Mouse (Mus musculus): ENCODE results near the gene Cebpb. TPM values are rescaled to one million over a fixed set of nuclear protein-coding genes. Genes with fewer than 3 reads are reported as not detected.

Cebpb gene
- total RNA-seq, 4 experiments from 2014 or later: 12.1 to 20.6 (median 15.1) TPM

DNA sequence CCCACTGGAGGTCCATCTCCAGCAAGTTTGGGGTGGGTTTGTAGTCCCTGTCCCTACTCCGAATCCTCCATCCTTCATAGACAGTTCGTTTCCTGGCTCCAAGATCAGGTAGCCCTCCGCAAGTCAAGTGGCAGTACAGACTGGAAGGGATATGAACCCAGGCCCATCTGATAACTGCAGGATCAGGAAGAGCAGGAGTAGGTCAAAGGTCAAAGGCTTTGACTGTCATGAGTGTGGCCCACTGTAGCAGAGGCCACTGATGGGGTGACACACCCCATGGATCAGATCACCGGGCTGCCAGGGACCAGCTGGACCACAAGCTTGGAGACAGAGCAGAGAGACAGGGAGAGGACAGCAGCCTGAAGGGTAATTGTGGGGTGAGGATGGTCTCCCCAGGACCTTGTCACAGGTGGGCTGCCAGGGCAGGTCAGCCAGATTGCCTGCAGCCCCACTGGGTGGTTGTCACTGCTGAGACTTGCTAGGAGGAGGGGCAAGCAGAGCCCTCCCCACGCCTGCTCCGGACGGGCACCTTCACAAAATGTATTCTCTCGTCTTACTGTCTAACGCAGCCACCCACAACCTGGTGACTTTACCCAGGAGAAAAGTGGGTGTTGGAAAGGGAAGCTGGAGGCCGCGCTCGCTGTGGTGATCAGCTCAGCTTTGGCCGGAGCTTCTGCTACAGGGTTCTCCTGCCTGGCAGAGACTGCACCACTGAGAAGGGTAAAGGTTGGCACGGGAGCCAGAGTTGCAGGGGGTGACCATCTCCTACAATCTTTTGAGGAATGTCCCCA is 3.4 kb downstream of the Cebpb start:
- no peak for DNase-seq (ENCODE audit: low spot score in 2 of 2)

DNA sequence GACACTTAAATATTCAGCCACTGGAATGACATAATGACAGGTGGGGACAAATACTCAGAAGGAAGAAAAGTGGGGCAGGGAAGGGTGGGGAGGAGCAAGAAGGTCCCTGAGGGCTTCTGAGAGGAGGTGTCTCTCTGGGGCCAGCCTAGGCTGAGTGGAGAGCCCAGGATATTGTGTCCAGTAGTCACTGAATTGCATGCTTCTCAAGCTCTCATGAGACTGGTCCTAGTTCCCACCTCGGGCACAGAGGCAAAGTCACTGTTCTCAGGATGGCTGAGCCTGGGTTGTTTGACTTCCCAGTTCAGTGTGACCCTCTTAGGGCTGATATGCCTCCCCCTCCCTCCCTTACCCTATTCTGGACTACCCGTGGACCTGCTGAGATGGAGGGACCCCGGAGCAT is 4.1 kb downstream of the Cebpb start:
- DNase-seq (ENCODE audit: low spot score in 2 of 2): no peak

DNA sequence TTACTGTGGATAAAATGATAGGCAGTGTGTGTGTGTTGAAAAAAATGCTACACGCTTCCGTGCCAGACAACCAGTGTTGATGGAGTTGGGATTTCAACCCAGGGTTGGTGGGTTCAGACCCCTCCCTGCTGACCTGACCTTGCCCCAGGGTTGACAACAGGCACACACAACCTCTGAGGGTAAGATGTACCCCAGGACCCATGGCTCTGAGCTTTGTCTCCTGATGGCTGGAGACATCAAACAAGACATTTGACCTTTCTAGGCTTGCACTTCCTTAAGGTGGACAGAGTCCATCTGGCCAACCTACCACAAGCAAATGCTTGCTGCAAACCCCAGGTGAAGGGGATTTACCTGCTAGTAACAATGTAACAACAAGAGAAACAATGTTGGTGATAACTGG is 4.8 kb downstream of the Cebpb start:
- no peak for DNase-seq (ENCODE audit: low spot score in 2 of 2)

DNA sequence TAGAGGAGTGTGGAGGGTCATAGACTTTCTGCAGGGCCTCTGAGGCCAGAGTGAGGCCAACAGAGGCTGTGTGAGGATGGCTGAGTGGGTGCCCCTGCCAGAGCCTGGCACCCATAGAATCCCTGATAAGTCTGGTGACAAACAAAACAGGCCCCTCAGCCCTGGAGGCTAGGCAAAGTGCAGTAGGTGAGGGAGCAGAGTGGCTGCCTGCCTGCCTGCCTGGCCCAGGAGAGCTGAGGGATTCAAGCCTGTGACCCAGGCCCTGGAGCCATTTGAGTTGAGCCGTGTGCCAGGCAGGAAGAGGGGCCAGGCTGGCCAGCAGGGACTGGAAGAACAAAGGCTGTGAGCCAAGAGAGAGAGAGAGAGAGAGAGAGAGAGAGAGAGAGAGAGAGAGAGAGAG is 5.5 kb downstream of the Cebpb start:
- no peak for DNase-seq (ENCODE audit: low spot score in 2 of 2)

GRCm38 (mm10) chr2:167694963-167695362 is 6.2 kb downstream of the Cebpb start:
- no peak for DNase-seq (ENCODE audit: low spot score in 2 of 2)

GRCm38 (mm10) chr2:167695491-167695890 is 6.8 kb downstream of the Cebpb start:
- no peak for DNase-seq (ENCODE audit: low spot score in 2 of 2)

DNA sequence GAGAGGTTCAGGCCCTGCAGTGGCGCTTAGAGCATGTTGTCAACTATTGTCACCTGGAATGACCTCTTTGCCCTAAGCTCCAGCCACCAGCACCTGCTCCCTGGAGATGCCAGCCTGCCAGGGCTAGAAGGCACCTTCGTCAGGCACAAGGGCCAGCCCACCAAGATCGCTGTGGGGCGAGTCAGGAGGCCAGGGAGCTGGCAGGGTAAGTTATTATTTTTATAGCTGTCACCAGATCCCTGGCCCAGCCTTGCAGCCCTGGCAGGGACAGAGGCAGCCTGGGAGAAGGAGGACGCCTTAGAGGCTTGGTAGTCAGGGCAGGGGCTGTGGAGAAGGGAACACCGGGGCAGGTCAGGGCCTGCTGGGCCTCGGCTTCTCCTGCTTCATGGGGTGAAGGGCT is 7.4 kb downstream of the Cebpb start:
- no peak for DNase-seq (ENCODE audit: low spot score in 2 of 2)

DNA sequence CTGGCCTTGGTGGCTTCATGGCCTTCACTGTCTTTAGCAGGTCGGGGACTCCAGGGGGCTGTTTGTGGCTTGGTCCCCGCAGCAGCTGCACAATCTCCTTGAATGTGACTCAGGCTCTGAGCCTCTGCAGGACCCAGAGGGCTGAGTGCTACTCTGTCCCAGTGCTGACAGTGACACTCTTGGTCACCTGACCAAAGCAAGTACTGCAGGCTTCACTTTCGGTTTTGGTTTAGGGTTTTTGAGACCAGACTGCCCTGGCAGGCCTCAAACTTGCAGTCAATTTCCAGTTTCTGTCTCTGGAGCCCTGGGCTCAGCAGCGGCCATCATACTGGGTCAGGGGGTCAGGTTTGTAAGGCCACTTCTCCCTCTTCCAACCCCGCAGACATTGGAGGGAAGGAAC is 9.2 kb downstream of the Cebpb start:
- DNase-seq (ENCODE audit: low spot score in 2 of 2): no peak

DNA sequence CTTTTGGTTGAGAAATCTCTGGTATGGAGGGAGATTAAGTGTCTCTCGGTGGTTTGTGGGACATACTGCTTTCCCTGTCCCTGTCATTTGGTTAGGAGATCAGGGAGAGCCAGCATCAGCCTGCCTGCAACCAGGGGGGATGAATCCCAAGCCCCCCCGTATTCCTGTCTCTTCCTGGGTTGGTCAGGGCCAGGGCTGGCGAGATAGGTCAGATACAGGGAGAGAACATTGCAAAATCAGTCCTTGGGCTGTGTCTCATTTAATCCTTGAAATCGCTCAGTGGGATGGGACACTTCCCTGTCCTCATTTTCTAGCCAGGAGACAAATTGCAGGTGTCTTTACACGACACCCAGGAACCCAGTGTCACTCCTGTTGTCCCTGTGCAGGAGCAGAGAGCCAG is 11.3 kb downstream of the Cebpb start:
- no peak for DNase-seq (ENCODE audit: low spot score in 2 of 2)

GRCm38 (mm10) chr2:167701472-167701871 is 12.8 kb downstream of the Cebpb start:
- no peak for DNase-seq (ENCODE audit: low spot score in 2 of 2)

DNA sequence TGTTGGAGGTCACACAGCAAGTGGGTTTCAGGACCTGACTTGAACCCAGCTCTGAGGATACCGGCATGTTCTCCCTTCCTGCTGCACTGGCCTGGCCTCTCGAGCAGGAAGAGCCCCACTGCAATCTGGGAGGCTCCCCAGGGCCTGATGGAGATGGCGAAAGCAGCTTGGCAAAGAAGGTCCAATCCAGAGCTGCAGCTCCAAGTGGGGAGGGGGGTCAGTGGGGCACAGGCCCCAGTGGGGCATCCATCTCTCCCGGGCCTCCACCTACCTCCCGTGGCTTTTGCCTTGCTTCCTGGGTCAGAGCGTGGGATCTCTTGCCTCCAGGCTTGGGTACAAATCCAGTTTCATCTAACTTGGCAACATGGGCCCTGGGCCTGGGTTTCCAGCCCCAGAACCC is 13.4 kb downstream of the Cebpb start:
- no peak for DNase-seq (ENCODE audit: low spot score in 2 of 2)

GRCm38 (mm10) chr2:167704409-167704808 is 15.7 kb downstream of the Cebpb start:
- no peak for DNase-seq (ENCODE audit: low spot score in 2 of 2)

DNA sequence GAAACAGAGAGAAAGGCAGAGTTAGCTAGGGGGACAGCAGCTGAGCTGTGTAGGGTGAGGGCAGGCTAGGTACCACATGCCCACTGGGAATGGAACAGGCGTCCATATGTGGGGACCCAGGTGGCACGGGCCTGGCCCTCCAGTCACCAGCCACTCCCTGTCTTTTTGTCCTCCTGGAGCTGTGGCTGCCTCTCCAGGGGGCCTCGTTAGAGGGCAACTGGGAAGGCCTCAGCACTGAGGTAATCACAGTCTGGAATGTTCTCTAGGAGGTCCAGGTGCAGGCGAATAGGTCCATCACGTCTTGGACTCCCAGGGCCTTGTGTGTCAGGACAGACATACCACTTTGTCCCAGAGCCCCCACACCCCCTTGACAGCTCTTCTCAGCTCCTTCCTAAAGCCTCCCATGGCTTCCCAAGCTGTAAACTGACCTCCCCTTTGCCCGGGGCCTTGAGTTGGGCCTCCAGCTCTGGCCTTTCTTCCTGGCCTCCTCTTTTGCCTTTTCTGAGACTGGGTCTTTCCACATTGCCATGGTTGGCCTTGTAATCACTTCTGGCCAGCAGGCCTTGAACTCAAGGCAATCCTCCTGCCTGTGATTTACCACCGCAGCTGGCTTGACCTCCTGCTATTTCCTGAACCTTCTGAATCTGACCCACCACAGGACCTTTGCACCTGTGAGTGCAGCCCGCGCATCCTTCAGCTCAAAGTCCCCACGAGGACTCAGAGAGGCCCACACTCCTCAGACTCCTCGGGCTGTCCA is 17.6 kb downstream of the Cebpb start:
- no peak for DNase-seq (ENCODE audit: low spot score in 2 of 2)

GRCm38 (mm10) chr2:167708373-167708772 is 19.7 kb downstream of the Cebpb start:
- DNase-seq (ENCODE audit: low spot score in 2 of 2): no peak

GRCm38 (mm10) chr2:167709969-167710368 is 21.3 kb downstream of the Cebpb start:
- DNase-seq (ENCODE audit: low spot score in 2 of 2): no peak

- no peak for DNase-seq (ENCODE audit: low spot score in 2 of 2)
These were observed 21.9 kb downstream of the Cebpb start for GRCm38 (mm10) chr2:167710574-167710973.

- DNase-seq (ENCODE audit: low spot score in 2 of 2): no peak
These were observed 24.4 kb downstream of the Cebpb start for GRCm38 (mm10) chr2:167712872-167713821.

- no peak for DNase-seq (ENCODE audit: low spot score in 2 of 2)
These were observed 25.6 kb downstream of the Cebpb start for GRCm38 (mm10) chr2:167714298-167714697.

DNA sequence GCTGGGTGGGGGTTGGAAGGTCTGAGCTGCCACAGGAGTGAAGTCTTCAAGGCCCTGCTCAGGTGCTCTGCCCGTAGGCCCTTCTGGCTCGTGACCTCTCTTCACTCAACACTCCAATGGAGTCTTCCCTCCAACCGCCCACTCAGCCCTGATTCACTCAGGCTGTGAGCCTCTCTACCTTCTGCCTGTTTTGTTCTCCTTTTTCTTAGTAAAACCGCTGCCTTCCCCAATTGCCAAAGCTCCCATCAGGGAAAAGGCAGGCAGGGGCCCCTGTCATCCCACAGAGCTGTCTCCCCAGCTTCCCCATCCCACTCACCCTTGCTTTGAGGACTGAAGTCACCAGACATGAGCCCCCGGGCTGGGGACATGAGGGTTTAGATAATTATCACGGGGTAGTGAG is 26.3 kb downstream of the Cebpb start:
- DNase-seq (ENCODE audit: low spot score in 2 of 2): no peak

DNA sequence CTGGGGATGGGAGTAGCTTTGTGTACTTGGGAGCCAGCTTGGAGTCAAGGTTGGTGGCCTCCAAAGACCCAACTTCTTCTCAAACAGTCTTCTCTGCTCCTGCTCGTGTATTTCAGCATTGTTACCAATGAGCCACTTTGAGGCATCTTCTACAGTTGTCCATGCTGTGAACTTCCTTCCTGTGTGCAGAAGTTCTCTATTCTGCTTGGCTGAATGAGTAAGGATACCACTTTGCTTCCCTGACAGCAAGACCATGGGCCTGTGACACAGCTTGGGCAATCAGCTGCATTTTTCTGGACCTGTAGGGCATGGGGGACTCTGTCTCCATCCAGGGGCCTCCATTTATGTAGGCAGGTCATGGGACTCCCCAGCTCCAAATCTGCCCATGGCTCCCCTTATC is 28.5 kb downstream of the Cebpb start:
- DNase-seq (ENCODE audit: low spot score in 2 of 2): no peak

GRCm38 (mm10) chr2:167719520-167719919 is 30.8 kb downstream of the Cebpb start:
- no peak for DNase-seq (ENCODE audit: low spot score in 2 of 2)

Measured in left cerebral cortex, adult 8-10 months (tissue).